Mouse (Mus musculus) midbrain, embryonic 16.5 days (tissue): ENCODE results near the gene Lamtor4. TPM values are rescaled to one million over a fixed set of nuclear protein-coding genes. Genes with fewer than 3 reads are reported as not detected.

Experiments used
- ATAC-seq: fragments of 200-750 bp; cut with Nextera tagmentation; 2 replicates; pipeline ENCODE4 v1.8.0; 2017; ENCODE audit warnings: moderate TSS enrichment
- H3K27ac ChIP-seq: fragments of 300-500 bp; sonication (generic); 2 replicates; pipeline ENCODE4 v1.5.1; 2014; ENCODE audit warnings: mild to moderate bottlenecking, low read length, mixed read lengths
- H3K27me3 ChIP-seq: fragments of 300-500 bp; sonication (generic); 2 replicates; pipeline ENCODE4 v1.6.1; 2014; ENCODE audit warnings: low read depth, low read length, mixed read lengths; ENCODE audit not compliant: control insufficient read depth, insufficient read depth
- H3K36me3 ChIP-seq: fragments of 300-500 bp; sonication (generic); 2 replicates; pipeline ENCODE4 v1.6.1; 2014; ENCODE audit warnings: mild to moderate bottlenecking, low read length, moderate library complexity, mixed read lengths; ENCODE audit not compliant: control insufficient read depth, insufficient read depth
- H3K4me1 ChIP-seq: fragments of 300-500 bp; sonication (generic); 2 replicates; pipeline ENCODE4 v1.6.1; 2014; ENCODE audit warnings: mild to moderate bottlenecking, low read length, mixed read lengths; ENCODE audit not compliant: control insufficient read depth, insufficient read depth
- H3K4me2 ChIP-seq: fragments of 300-500 bp; sonication (generic); 2 replicates; pipeline ENCODE4 v1.6.1; 2014; ENCODE audit warnings: mild to moderate bottlenecking, low read length, mixed read lengths
- H3K4me3 ChIP-seq: fragments of 300-500 bp; sonication (generic); 2 replicates; pipeline ENCODE4 v1.5.1; 2014; ENCODE audit warnings: low read depth, mild to moderate bottlenecking, low read length, moderate library complexity, mixed read lengths
- H3K9ac ChIP-seq: fragments of 300-500 bp; sonication (generic); 2 replicates; pipeline ENCODE4 v1.6.1; 2014; ENCODE audit warnings: low read depth, low read length, mixed read lengths
- H3K9me3 ChIP-seq: fragments of 300-500 bp; sonication (generic); replicated peaks from 2 replicates; pipeline ENCODE4 v1.6.1; 2014; ENCODE audit warnings: mild to moderate bottlenecking, low read length, mixed read lengths; ENCODE audit not compliant: control insufficient read depth, poor library complexity, severe bottlenecking
- WGBS: fragments of 180-500 bp; shearing (Covaris S2); extraction: QIAGEN DNeasy Blood & Tissue Kit; methylation state at CpG from one replicate; pipeline ENCODE4 v1.1.7; 2014; 5-methylcytosine and 5-hydroxymethylcytosine counted together
- polyA plus RNA-seq: library from polyadenylated mRNA; unstranded; fragments of >200 nt; fragmentation: Nextera tagmentation; extraction: Ambion mirVana; gene quantifications from 2 replicates; pipeline ENCODE4 v1.2.1, GENCODE M21; 2015

Lamtor4 gene
- polyA plus RNA-seq, 1 experiment from 2014 or later = 101 TPM

- Histone ChIP-seq H3K9me3 (no peaks in the 10 kb centered on the region), H3K27me3 (no peaks in the 10 kb centered on the region), H3K27ac (no peak overlapping the region), H3K4me1 (peaks cover 47% of the 10 kb centered on the region), H3K9ac (peak overlapping the region; percentile 64), H3K4me2 (peak overlapping the region; percentile 67), H3K36me3 (peaks cover 5% of the 10 kb centered on the region), H3K4me3 (peak overlapping the region; percentile 34)
- no peak for ATAC-seq
- WGBS = 8% methylated on average over 41 of the region's 41 CpGs
These were observed 20.2 kb downstream of the Lamtor4 start for GRCm38 (mm10) chr5:138275216-138276050.

GRCm38 (mm10) chr5:138277994-138278393 lies 22.7 kb downstream of the Lamtor4 start:
- H3K9me3 ChIP-seq = no peaks in the 10 kb centered on the region
- H3K9ac ChIP-seq = peak overlapping the region; percentile 88
- no peak overlapping the region for H3K27ac ChIP-seq
- peaks cover 44% of the 10 kb centered on the region for H3K4me1 ChIP-seq
- H3K4me2 ChIP-seq = peak overlapping the region; percentile 78
- no peak for ATAC-seq
- peaks cover 5% of the 10 kb centered on the region for H3K36me3 ChIP-seq
- WGBS = 92% methylated on average over 7 of the region's 7 CpGs
- H3K27me3 ChIP-seq = no peaks in the 10 kb centered on the region
- peak overlapping the region; percentile 70 for H3K4me3 ChIP-seq

DNA sequence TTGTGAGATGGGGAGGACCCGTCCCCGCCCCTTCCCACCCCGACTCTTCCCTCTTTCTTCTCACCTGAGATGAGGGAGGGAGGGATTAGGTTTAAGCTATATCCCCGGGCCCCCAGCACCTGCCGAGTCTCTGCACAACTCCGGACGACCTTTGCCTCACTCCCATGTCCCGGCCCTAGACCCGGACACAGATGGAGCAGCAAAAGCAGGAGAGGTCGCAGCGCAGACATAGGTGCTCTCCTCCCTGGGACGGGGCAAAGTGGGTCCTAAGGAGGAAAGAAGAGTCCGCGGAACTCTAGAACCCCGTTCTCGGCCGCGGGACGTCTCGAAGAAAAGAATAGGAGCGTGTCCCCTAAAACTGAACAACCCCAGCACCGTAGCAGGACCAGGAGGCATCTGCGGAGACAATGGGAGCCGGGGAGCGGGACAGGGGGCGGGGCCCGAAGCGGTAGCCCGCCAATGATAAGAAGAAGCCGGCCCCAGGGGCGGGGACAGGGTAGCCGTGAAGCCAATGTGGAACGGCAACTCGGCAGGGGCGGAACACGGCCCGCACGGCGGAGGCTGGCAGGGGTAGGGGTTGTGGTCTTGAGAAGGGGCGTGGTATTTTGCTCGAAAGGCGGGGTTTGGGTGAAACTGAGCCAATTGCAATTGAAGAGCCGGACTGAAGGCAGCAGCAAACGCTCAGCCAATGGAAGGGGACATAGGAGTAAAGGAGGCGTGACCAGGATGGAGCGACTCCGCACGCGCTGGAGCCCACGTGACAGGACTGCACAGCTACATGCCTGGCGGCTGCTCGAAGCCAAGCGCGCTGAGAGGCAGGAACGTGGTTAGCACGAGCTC lies 24.5 kb downstream of the Lamtor4 start, which contains the start of the genes Gm43720, Gpc2 and Stag3:
Gm43720 (minus strand) TSS at position 374 of the 840 bp plus-strand sequence.
Gpc2 (minus strand) TSS at position 421 of the 840 bp plus-strand sequence.
Stag3 (plus strand) TSS at position 656 of the 840 bp plus-strand sequence.
- H3K4me2 ChIP-seq = peak within 1 kb of the TSS; percentile 78
- ATAC-seq = peak; percentile 99
- no peaks in the 10 kb centered on the region for H3K27me3 ChIP-seq
- H3K4me3 ChIP-seq = peak within 1 kb of the TSS; percentile 70
- no peaks in the 10 kb centered on the region for H3K9me3 ChIP-seq
- H3K9ac ChIP-seq = peak within 1 kb of the TSS; percentile 88
- WGBS = under 1% methylated on average over 56 of the region's 56 CpGs
- peaks cover 40% of the 10 kb centered on the region for H3K4me1 ChIP-seq
- H3K27ac ChIP-seq = peak within 1 kb of the TSS; percentile 84
- no peaks in the 10 kb centered on the region for H3K36me3 ChIP-seq

DNA sequence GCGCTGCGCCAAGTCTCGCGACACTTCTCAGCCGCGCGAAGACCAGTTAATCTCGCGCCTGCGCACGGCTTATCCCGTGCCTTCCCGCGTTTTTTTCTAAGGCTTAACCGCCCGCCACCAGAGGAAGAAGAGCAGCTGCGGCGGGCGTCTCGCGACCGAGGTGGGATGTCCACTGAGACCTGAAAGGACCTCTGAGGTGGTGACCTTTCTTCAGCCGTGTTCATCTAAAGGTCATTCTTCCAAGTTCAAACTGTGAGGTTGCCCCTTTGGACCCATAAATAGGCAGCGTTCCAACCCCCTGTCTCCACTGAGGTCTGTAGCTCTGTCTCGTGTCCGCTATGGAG lies 25.1 kb downstream of the Lamtor4 start:
- peak overlapping the region; percentile 70 for H3K4me3 ChIP-seq
- H3K4me1 ChIP-seq = peaks cover 35% of the 10 kb centered on the region
- H3K9me3 ChIP-seq = no peaks in the 10 kb centered on the region
- H3K27me3 ChIP-seq = no peaks in the 10 kb centered on the region
- peak overlapping the region; percentile 54; the same call in 1 of the 2 replicates for H3K27ac ChIP-seq
- 24% methylated on average over 26 of the region's 26 CpGs for WGBS
- 0 out of 2 replicates have a peak, but pooled peaks have one; percentile 4 for ATAC-seq
- no peak overlapping the region for H3K9ac ChIP-seq
- H3K4me2 ChIP-seq = peak overlapping the region; percentile 50
- no peaks in the 10 kb centered on the region for H3K36me3 ChIP-seq

- Histone ChIP-seq H3K4me2 (no peak overlapping the region; the same call in 1 of the 2 replicates), H3K27me3 (no peaks in the 10 kb centered on the region), H3K4me1 (peaks cover 30% of the 10 kb centered on the region), H3K4me3 (peak overlapping the region; percentile 70), H3K9me3 (no peaks in the 10 kb centered on the region), H3K36me3 (no peaks in the 10 kb centered on the region), H3K27ac (no peak overlapping the region), H3K9ac (no peak overlapping the region)
- 93% methylated on average over 15 of the region's 15 CpGs for WGBS
- ATAC-seq = no peak
These were observed 25.5 kb downstream of the Lamtor4 start for GRCm38 (mm10) chr5:138280829-138281228.

DNA sequence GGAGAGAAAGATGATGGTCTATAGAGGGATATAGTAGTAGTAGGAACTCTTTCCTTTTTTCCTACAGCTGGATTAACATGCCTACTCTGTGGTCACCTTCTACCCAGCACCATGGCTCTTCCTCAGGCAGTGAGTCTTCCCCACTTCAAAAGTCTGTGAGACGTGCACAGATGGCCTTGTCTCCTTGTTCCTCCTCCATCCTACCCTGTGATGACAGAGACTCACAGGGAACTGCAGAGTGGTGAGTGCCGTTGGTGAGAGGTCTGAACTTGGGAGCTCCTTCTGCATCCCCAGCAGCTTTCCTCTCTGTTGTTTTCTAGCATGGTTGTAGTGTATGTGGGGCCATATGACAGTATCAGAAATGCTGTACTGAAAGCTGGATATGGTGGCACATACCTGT lies 26.5 kb downstream of the Lamtor4 start:
- ATAC-seq = no peak
- Histone ChIP-seq H3K4me2 (no peak overlapping the region), H3K4me3 (no peak overlapping the region), H3K27me3 (no peaks in the 10 kb centered on the region), H3K36me3 (no peaks in the 10 kb centered on the region), H3K4me1 (peaks cover 21% of the 10 kb centered on the region), H3K27ac (no peak overlapping the region), H3K9me3 (no peaks in the 10 kb centered on the region), H3K9ac (no peak overlapping the region)
- 82% methylated on average over 2 of the region's 2 CpGs for WGBS

DNA sequence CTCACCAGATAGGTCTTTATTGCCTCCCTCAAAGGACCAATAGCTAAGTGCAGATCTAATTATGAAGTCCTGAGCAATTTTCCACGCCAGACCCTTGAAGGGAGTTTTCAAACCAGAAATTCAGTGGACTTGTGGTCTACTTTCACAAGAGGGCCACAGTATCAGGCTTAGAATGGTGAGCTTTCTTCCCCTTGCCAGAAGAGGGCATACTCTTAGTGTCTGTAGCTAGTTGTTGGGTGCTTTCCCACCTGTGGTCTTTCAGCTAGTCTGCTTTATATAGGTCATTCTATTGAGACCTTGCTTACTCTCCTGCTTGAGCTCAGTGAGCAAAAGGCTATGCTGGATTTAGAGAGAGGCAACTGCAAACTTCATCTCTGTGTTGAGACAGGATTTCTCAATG lies 28.3 kb downstream of the Lamtor4 start:
- ATAC-seq = no peak
- H3K27ac ChIP-seq = no peak overlapping the region
- no peak overlapping the region for H3K9ac ChIP-seq
- no peaks in the 10 kb centered on the region for H3K27me3 ChIP-seq
- no peak overlapping the region for H3K4me2 ChIP-seq
- peaks cover 3% of the 10 kb centered on the region for H3K4me1 ChIP-seq
- H3K9me3 ChIP-seq = no peaks in the 10 kb centered on the region
- 50% methylated on average over 1 of the region's 1 CpGs for WGBS
- H3K36me3 ChIP-seq = no peaks in the 10 kb centered on the region
- H3K4me3 ChIP-seq = no peak overlapping the region

DNA sequence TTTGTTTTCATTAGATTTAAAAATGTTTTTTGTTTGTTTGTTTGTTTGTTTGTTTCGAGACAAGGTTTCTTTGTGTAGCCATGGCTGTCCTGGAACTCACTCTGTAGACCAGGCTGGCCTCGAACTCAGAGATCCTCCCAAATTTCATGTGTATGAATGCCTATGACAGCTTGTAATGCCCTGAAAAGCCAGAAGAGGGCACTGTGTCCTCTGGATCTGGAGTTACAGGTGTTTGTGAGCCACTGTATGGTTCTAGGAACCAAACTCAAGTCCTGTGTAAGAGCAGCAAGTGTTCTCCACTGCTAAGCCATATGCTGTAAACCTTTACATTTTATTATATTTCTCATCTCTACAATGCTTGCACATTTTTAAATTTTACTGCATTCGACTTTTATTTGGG lies 32.6 kb downstream of the Lamtor4 start:
- 80% methylated on average over 3 of the region's 3 CpGs for WGBS
- H3K27ac ChIP-seq = no peak overlapping the region
- H3K4me3 ChIP-seq = no peak overlapping the region
- H3K36me3 ChIP-seq = no peaks in the 10 kb centered on the region
- H3K27me3 ChIP-seq = no peaks in the 10 kb centered on the region
- H3K9ac ChIP-seq = no peak overlapping the region
- H3K9me3 ChIP-seq = no peaks in the 10 kb centered on the region
- no peaks in the 10 kb centered on the region for H3K4me1 ChIP-seq
- ATAC-seq = no peak
- H3K4me2 ChIP-seq = no peak overlapping the region
